Mouse (Mus musculus): ENCODE measurements at regions not wholly inside any gene's neighbourhood (a gene's known extent, or its start where the extent isn't known, plus 50 kb on each side); places are given as distances from the start of the nearest gene placed in this dataset.

DNA sequence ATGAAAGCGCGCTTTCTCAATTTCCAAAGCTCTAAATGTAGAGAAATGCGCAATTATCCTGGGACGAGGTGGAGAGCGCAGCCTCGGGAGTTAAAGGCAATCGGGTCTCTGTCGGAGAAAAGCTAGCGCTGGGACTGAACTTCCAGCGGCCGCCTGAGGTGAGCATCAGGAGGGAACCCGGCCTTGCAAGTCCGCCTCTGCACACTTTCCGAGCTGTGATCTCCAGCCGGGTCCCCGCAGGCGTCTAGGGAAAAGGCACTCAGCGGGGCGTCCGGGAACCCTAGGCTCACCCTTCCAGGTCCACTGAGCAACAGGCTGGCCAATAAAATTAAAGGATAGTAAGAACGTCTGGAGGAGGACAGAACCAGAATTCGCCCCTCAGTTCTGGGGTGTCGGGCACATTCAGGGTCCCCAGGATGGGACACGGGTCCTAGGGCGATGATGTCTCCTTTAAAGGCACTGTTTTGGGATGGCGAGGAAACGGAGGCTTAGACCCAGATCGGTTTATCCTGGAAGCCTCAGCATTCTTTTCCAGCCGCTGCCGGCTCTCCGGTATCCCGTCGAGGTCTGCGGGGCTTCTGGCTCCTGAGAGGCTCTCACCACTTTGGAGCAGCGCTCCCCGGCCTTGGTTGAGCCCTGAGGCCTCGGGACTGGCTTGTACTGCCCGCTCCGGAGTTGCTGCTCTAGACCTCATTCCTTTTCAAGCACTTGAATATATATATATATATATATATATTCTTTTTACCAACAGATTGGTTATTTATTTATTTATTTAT, 319.5 kb downstream of the Parp8 start:
- TF ChIP-seq POLR2A (IDR thresholded peaks at IDR 0.05; ENCODE audit: insufficient read depth, low read depth, low read length) (no peak), CTCF (IDR thresholded peaks at IDR 0.05; ENCODE audit: insufficient read depth, low read depth, low read length) (no peak)

Data from olfactory bulb, adult 2 months (tissue).